Mouse (Mus musculus): ENCODE measurements around the gene Adgrf3. TPM values are rescaled to one million over a fixed set of nuclear protein-coding genes. Genes with fewer than 3 reads are reported as not detected.

Adgrf3 gene
- 0.03 TPM in 1 of 2 replicates, not detected in the other for polyA plus RNA-seq (2012; rRNA removed)

DNA sequence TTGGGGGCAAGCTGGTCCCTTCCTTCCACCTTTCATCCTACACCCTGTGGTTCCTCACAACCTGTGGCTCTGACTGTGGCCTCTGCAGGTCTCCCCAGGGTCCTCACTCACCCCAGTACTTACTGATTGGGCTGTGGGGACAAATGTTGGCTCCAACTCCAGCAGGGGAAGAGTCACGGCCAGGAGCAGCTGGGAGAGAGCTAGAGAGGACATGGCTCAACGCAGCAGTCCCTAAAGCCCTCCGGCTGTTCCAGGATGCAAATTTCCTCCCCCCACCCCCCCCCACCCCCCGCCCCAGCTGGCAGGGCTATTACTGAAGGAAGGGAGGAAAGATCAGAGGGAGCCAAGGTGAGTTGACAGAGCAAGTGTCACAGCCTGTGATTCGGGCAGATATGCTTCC is at the start of gene Adgrf3:
Adgrf3 (minus strand) TSS at position 230 of the 400 bp plus-strand sequence.
- no peak for TF ChIP-seq CTCF (IDR thresholded peaks at IDR 0.05; ENCODE audit: borderline replicate concordance, extremely low read depth, insufficient read depth, insufficient read length)
- TF ChIP-seq POLR2A (IDR thresholded peaks at IDR 0.05; ENCODE audit: borderline replicate concordance, extremely low read depth, insufficient read depth, insufficient read length, poor library complexity, severe bottlenecking) = no peak
- no peak for DNase-seq (ENCODE audit: low read depth)

DNA sequence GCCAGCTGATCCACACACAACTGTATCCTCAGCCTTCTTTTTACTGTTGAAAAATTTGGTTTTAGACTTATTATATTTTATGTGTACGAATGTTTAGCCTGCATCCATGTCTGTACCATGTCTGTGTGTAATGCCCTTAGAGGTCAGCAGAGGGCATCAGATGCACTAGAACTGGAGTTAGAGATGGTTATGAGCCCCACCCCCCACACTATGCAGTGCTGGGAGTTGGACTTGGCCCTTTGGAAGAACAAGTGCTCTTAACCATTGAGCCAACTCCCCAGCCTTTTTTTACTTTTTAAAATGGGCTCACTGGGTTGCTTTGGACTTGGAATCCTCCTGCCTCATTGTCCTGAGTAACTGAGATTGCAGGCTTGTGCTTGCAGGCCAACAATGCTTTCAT is 42.1 kb upstream of the Adgrf3 start:
- TF ChIP-seq CTCF (IDR thresholded peaks at IDR 0.05; ENCODE audit: borderline replicate concordance, extremely low read depth, insufficient read depth, insufficient read length) (peak; percentile 11; the same call in 1 of the 2 replicates), POLR2A (IDR thresholded peaks at IDR 0.05; ENCODE audit: borderline replicate concordance, extremely low read depth, insufficient read depth, insufficient read length, poor library complexity, severe bottlenecking) (no peak)
- no peak for DNase-seq (ENCODE audit: low read depth)

DNA sequence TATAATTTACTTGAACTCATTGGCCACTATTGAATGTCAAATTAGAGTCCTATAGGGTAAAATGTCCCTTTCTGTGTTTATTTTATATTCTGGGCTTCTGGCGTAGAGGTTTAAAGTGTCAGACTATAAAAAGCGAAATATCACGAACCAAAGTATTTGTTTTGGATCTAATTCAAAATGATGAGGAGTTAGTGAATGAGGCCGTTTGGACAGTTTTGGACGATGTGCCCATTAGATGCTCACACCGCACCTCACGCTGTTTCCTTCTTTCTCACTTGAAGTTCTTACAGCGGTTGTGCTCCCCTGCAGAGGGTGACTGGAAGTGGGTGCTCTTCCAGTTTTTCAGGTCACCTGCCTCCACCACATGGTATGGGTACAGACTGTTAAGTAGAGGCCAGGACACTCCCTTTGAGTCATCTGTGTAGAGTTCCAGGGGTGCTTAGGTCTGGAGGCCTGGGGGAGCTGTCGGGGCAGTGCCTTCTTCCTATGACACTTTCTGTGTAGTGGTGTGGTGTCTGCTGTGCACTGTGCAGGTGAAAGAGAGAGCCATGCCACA is 40.4 kb upstream of the Adgrf3 start:
- DNase-seq (ENCODE audit: low read depth) = no peak
- TF ChIP-seq POLR2A (IDR thresholded peaks at IDR 0.05; ENCODE audit: borderline replicate concordance, extremely low read depth, insufficient read depth, insufficient read length, poor library complexity, severe bottlenecking) (no peak), CTCF (IDR thresholded peaks at IDR 0.05; ENCODE audit: borderline replicate concordance, extremely low read depth, insufficient read depth, insufficient read length) (no peak)

DNA sequence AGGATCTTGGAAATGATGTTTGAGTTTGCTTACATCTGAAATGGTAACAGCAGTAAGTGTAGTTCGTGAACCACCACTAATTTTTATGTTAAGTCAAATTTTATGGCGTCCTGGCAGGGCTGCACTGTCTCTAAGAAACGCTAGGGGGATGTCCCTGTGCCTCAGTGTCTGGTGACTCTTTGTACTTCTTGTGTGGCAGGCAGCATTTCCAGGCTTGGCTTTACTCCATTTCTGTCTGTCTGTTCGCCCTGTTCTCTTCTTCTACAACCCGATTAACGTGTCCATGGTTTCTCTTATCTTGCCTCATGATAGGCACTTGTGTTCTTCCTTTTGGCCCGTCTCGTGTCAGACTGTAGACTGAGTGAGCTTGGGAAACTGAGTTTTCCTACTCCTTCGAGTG is 38.2 kb upstream of the Adgrf3 start:
- TF ChIP-seq CTCF (IDR thresholded peaks at IDR 0.05; ENCODE audit: borderline replicate concordance, extremely low read depth, insufficient read depth, insufficient read length) = peak; percentile 61; the same call in 1 of the 2 replicates
- TF ChIP-seq POLR2A (IDR thresholded peaks at IDR 0.05; ENCODE audit: borderline replicate concordance, extremely low read depth, insufficient read depth, insufficient read length, poor library complexity, severe bottlenecking) = no peak
- peak; percentile 61 for DNase-seq (ENCODE audit: low read depth)

DNA sequence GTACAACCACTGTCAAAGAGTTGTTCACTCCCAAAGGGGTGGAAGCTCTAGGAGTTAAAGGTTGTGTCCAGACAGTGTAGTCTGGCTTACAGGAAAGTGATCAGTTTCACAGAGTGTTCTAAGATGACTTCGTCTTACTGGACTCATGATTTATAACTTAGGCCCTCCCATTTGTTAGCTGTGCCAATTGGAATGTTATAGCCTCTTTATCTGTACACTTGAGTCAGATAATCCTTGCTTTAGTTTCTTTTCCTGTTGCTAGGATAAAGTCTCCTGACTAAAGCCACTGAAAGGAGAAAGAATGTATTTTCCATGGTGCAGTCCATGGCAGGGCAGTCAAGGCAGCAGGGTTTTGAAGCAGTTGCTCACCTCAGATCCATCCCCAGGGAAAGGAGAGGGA is 36.9 kb upstream of the Adgrf3 start:
- DNase-seq (ENCODE audit: low read depth) = no peak
- no peak for TF ChIP-seq CTCF (IDR thresholded peaks at IDR 0.05; ENCODE audit: borderline replicate concordance, extremely low read depth, insufficient read depth, insufficient read length)
- TF ChIP-seq POLR2A (IDR thresholded peaks at IDR 0.05; ENCODE audit: borderline replicate concordance, extremely low read depth, insufficient read depth, insufficient read length, poor library complexity, severe bottlenecking) = no peak

DNA sequence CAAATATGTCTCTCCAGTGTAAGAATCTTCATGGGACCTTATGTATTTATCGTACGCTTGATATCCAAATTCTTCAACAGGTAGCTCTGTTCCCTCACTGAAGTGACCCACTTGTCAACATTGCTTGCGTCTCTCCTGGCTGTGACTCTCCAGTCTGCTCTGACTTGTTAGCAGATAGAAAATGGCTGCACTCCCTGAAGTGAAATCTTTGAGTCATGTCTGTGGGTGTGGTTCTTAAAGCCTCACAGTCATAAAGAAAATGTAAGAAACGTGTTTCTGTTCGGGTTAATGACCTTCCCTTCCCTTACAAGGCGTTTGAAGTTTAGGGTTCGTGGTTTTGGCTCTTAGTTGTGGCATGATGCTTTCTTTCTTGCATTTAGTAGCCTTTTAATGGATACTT is 35.0 kb upstream of the Adgrf3 start:
- no peak for DNase-seq (ENCODE audit: low read depth)
- TF ChIP-seq POLR2A (IDR thresholded peaks at IDR 0.05; ENCODE audit: borderline replicate concordance, extremely low read depth, insufficient read depth, insufficient read length, poor library complexity, severe bottlenecking) (no peak), CTCF (IDR thresholded peaks at IDR 0.05; ENCODE audit: borderline replicate concordance, extremely low read depth, insufficient read depth, insufficient read length) (no peak)

DNA sequence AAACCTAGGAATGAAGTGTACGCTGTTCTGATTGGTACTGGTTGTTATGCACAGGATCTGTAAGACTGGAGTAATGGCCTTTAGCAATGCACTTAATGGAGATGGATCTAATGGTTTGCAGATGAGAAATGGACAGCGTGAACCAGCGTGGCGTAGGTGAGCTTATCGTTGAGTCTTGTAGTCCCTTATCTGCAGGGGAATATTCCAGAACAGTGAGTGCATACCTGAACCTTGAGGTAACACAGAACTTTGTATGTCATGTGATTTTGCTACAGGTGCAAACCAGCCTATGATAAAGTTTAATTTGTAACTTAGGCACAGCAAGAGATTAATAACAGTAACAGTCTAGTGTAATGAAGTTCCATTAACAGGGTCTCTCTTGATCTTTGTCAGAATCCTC is 33.0 kb upstream of the Adgrf3 start:
- TF ChIP-seq POLR2A (IDR thresholded peaks at IDR 0.05; ENCODE audit: borderline replicate concordance, extremely low read depth, insufficient read depth, insufficient read length, poor library complexity, severe bottlenecking) (no peak), CTCF (IDR thresholded peaks at IDR 0.05; ENCODE audit: borderline replicate concordance, extremely low read depth, insufficient read depth, insufficient read length) (no peak)
- DNase-seq (ENCODE audit: low read depth) = no peak

DNA sequence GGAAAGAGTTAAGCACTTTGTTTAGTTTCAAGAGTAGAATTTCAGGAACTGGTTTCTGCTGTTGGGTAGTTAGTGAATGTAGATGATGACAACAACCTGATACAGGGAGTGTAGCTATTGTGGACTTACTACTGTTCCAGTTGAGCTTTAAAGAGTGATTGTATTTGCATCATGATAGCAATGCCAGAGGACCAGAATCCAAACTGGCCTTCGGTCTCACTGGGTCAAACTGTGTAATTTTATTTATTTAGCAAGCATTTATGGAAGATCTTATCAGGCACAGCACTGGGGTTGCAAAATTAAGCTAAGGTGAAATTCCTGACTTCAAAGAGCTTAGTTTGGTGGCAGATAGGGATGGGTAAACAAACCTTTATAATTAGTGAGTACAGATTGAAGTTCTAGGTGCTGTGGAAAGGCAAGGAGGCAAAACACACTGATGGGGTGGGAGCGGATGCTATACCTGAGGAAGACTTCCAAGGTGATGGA is 30.2 kb upstream of the Adgrf3 start:
- DNase-seq (ENCODE audit: low read depth) = no peak
- TF ChIP-seq POLR2A (IDR thresholded peaks at IDR 0.05; ENCODE audit: borderline replicate concordance, extremely low read depth, insufficient read depth, insufficient read length, poor library complexity, severe bottlenecking) (no peak), CTCF (IDR thresholded peaks at IDR 0.05; ENCODE audit: borderline replicate concordance, extremely low read depth, insufficient read depth, insufficient read length) (no peak)

DNA sequence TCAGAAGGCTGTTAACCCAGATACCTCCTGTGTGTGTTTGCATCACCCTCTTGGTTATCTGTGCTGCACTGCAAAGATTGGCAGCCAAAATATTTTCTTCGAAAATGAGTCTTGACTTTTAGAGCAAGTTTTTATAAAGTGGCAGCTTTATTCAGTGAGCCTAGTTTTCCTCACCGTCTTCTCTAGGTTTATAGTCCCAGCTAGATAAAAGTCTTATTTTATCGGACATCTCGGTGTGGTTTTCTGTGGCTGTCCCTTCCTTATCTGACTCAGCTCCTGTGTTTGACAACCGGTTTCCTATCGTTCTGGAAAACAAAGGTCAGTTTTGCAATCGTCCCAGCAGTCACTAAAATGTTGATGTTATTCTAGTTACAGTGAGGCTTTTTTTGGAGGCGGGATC is 28.5 kb upstream of the Adgrf3 start:
- TF ChIP-seq CTCF (IDR thresholded peaks at IDR 0.05; ENCODE audit: borderline replicate concordance, extremely low read depth, insufficient read depth, insufficient read length) (no peak), POLR2A (IDR thresholded peaks at IDR 0.05; ENCODE audit: borderline replicate concordance, extremely low read depth, insufficient read depth, insufficient read length, poor library complexity, severe bottlenecking) (no peak)

DNA sequence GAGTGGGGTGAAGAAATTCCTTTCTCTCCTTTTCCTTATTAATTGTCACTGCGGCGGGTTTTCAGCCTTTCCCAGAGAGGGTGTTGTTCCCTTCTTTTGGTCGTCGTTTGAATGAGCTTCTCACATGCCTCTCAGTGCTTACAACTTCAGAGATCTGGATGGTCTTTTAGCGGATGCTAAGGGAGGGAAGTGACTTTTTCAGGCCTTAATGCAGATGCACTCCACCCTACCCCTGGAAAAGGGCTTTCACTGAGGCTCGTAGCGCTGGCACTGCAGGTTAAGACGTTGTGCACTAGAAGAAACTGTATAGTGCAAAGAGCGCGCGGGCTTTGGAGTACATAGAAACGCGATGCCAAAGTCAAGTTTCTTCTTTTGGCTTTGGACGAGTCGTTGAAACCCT is 27.5 kb upstream of the Adgrf3 start:
- peak; percentile 53 for DNase-seq (ENCODE audit: low read depth)
- no peak for TF ChIP-seq CTCF (IDR thresholded peaks at IDR 0.05; ENCODE audit: borderline replicate concordance, extremely low read depth, insufficient read depth, insufficient read length)

More for the DNA sequence above, 28.5 kb upstream of the Adgrf3 start:
- DNase-seq (ENCODE audit: low read depth) = no peak

DNA sequence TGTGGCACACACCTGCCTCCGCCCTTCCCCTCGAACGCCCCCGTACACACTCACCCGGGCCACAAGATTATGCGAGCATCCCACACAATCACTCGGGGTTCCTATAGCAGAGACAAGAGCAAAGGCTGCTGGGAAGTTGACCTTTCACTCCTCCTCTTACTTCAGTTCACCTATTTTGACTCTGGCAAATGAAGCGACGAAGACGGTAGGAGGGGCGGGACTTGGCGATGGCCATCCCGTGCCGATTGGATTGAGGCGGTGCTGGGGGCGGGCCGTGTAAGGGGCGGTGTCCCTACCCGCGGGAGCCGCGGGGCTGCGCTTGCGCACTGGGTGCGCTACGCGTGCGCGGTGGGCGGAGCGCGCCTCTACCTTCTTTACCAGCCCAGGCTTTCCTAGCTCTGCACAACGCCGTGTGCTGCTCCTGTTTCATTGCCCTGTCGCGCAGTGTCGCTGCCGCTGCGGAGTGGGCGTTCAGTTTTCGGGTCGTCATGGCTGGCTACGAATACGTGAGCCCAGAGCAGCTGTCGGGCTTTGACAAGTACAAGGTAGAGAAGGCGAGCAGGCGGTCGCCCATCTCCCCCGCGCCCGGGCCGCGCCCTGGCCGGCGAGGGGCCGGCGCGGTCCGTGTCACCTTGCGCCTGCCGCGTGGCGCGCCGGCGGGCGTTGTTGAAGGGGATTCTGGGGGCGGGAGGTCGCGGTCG is 26.9 kb upstream of the Adgrf3 start, which contains the start of gene Selenoi:
Selenoi (plus strand) TSS at position 311 of the 701 bp plus-strand sequence.
- DNase-seq (ENCODE audit: low read depth) = peak; percentile 100
- peak; percentile 73; the same call in 1 of the 2 replicates for TF ChIP-seq POLR2A (IDR thresholded peaks at IDR 0.05; ENCODE audit: borderline replicate concordance, extremely low read depth, insufficient read depth, insufficient read length, poor library complexity, severe bottlenecking)
- TF ChIP-seq CTCF (IDR thresholded peaks at IDR 0.05; ENCODE audit: borderline replicate concordance, extremely low read depth, insufficient read depth, insufficient read length) = no peak

DNA sequence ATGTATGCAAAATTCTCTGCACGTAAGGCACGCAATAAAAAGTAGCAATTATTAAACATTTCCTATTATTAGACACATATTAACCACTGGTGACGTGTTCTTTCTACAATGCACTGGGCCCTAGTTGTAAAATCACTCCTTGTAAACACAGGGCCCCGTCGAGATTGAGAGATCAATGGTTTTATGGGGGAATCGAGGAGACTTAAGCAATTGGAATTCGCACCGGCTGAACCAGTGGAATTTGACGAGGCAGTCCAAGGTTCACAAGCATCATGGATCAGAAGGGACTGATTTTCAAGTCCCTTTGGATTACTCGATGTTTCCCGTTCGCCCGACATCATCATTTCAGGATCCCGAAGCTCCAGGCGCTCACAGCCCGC is 26.4 kb upstream of the Adgrf3 start:
- no peak for DNase-seq (ENCODE audit: low read depth)
- TF ChIP-seq POLR2A (IDR thresholded peaks at IDR 0.05; ENCODE audit: borderline replicate concordance, extremely low read depth, insufficient read depth, insufficient read length, poor library complexity, severe bottlenecking) = no peak
- no peak for TF ChIP-seq CTCF (IDR thresholded peaks at IDR 0.05; ENCODE audit: borderline replicate concordance, extremely low read depth, insufficient read depth, insufficient read length)

All from brain, embryonic 14.5 days (tissue).